Mouse (Mus musculus) brain, embryonic 14.5 days (tissue): Measurements from ENCODE around the gene Mlx.

Source experiments
- CTCF ChIP-seq: fragments of 200-500 bp; IDR thresholded peaks from 2 replicates; pipeline ENCODE4 v1.5.1; 2012; ENCODE audit warnings: inconsistent platforms, mild to moderate bottlenecking, moderate library complexity, borderline replicate concordance; ENCODE audit not compliant: insufficient read depth, insufficient read length; ENCODE audit errors: extremely low read depth
- POLR2A ChIP-seq: fragments of 200-500 bp; IDR thresholded peaks from 2 replicates; pipeline ENCODE4 v1.6.1; 2012; ENCODE audit warnings: mild to moderate bottlenecking, inconsistent platforms, borderline replicate concordance; ENCODE audit not compliant: poor library complexity, insufficient read depth, insufficient read length, severe bottlenecking; ENCODE audit errors: extremely low read depth

DNA sequence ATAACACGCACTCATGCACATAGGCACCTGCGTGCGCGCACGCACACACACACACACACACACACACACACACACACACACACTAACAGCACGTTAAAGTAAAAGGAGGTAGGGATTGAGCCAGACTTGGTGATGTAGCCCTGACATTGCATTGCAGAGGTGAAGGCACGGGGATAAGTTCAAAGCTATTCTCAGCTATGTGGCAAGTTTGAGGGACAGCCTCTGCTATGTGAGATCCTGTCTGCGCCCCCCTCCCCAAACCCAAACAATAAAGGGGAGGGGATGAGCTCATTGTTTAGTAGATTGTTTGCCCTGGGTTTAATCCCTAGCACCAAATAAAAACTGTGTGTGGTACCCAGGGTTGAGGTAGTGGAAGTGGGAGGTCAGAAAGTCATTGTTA lies 54.0 kb downstream of the Mlx start:
- TF ChIP-seq CTCF (no peak), POLR2A (no peak)
